Mouse (Mus musculus) cerebellum, postnatal 25 days (tissue): ENCODE measurements around the gene Pycr1.
A peak's percentile ranks its signal among the peaks of the same experiment; 100 is the strongest.

ENCODE experiments used
- DNase-seq, 2 experiments: peaks; one replicate each; pipeline ENCODE4 v3.0.0; 2021; ENCODE audit warnings: mixed read lengths in 2 of 2

Pycr1 gene

GRCm38 (mm10) chr11:120626785-120627467 is 16.6 kb downstream of the Pycr1 start:
- DNase-seq = peak in 1 of 2 experiments; percentile 16

GRCm38 (mm10) chr11:120625152-120625775 is 18.3 kb downstream of the Pycr1 start, which contains the start of gene Sirt7:
Gene Sirt7 (minus strand): TSS chr11:120625240.
- DNase-seq = no peak

GRCm38 (mm10) chr11:120624680-120625111 is 18.9 kb downstream of the Pycr1 start:
- DNase-seq = peak; percentile 87 to 92

- DNase-seq = peak; percentile 60 to 73
These were observed 19.4 kb downstream of the Pycr1 start for GRCm38 (mm10) chr11:120623961-120624679.

- DNase-seq = no peak
These were observed 20.8 kb downstream of the Pycr1 start for GRCm38 (mm10) chr11:120622805-120623204.

GRCm38 (mm10) chr11:120620195-120620594 is 23.4 kb downstream of the Pycr1 start:
- no peak for DNase-seq

- peak in 1 of 2 experiments; percentile 22 for DNase-seq
These were observed 24.7 kb downstream of the Pycr1 start for GRCm38 (mm10) chr11:120618619-120619535.

- DNase-seq = peak; percentile 96 to 98
These were observed 26.0 kb downstream of the Pycr1 start, which contains the start of gene Pcyt2 for GRCm38 (mm10) chr11:120617519-120618112. Gene Pcyt2 (minus strand): TSS chr11:120617936.

GRCm38 (mm10) chr11:120616617-120617294 is 26.8 kb downstream of the Pycr1 start:
- DNase-seq = no peak

- DNase-seq = no peak
These were observed 27.9 kb downstream of the Pycr1 start for GRCm38 (mm10) chr11:120615606-120616203.

- no peak for DNase-seq
These were observed 28.4 kb downstream of the Pycr1 start for GRCm38 (mm10) chr11:120615167-120615566.

GRCm38 (mm10) chr11:120613976-120614375 is 29.6 kb downstream of the Pycr1 start:
- DNase-seq = peak in 1 of 2 experiments; percentile 52

- peak in 1 of 2 experiments; percentile 46 for DNase-seq
These were observed 30.0 kb downstream of the Pycr1 start for GRCm38 (mm10) chr11:120613481-120613972.

GRCm38 (mm10) chr11:120612763-120613162 is 30.8 kb downstream of the Pycr1 start:
- peak; percentile 97 for DNase-seq

GRCm38 (mm10) chr11:120610477-120611046 is 33.0 kb downstream of the Pycr1 start:
- peak in 1 of 2 experiments; percentile 29 for DNase-seq

GRCm38 (mm10) chr11:120609250-120609649 is 34.3 kb downstream of the Pycr1 start:
- peak in 1 of 2 experiments; percentile 35 for DNase-seq

GRCm38 (mm10) chr11:120608241-120609034 is 35.1 kb downstream of the Pycr1 start, which contains the start of gene Npb:
Gene Npb (plus strand): TSS chr11:120608477.
- peak in 1 of 2 experiments; percentile 29 for DNase-seq

- DNase-seq = peak in 1 of 2 experiments; percentile 3
These were observed 36.8 kb downstream of the Pycr1 start for GRCm38 (mm10) chr11:120606764-120607163.

- no peak for DNase-seq
These were observed 37.9 kb downstream of the Pycr1 start for GRCm38 (mm10) chr11:120605667-120606066.
